Mouse (Mus musculus) gastrocnemius, postnatal 25 days (tissue): ENCODE measurements around the gene Atp6v0e2. TPM values are rescaled to one million over a fixed set of nuclear protein-coding genes. Genes with fewer than 3 reads are reported as not detected.

Experiments used
- DNase-seq: peaks from one replicate; pipeline ENCODE4 v3.0.0; 2022
- total RNA-seq, 2 experiments: library from RNA; stranded (reverse); gene quantifications; 1 replicate in 1 of 2; 2 replicates in 1 of 2; pipeline ENCODE4 v1.2.3; 2021

Atp6v0e2 gene
- total RNA-seq, 2 experiments from 2014 or later, result 43.0 to 45.0 TPM

DNA sequence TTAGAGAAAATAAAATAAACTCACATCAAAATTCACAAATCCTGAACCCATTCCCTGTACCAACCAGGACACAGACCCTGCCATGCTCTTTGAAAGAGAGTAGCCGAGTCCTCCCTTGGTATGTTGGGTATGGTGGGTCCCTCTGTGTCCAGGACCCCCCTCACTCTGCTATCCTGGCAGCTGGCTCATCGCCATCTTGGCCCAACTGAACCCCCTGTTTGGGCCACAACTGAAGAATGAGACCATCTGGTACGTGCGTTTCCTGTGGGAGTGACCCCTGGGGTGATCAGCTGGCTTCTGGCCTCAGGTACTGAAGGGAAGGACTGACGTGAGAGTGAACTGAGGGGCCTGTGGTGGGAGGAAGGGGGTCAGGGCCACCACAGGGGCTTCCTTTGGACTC, 2.4 kb downstream of the Atp6v0e2 start:
- DNase-seq, result no peak

DNA sequence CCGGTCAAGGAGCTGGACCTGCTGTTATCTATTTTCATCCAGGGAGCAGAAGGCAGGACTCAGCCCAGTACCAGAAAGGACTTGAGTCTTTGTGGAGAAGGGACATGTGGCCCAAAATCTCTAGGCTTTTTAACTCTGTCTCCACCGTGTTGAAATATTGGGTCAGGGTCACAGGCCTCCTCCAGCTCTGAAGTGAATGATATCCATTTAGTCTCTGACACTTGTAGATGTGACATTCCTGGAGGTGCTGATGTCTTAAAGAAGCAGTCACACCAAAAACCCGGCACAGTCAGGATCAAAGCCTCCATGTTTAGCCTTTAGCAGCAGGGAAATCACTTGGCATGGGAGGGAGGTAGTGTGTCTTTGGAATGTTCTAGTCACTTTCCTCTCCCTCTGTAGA, 3.3 kb downstream of the Atp6v0e2 start:
- DNase-seq, result no peak

DNA sequence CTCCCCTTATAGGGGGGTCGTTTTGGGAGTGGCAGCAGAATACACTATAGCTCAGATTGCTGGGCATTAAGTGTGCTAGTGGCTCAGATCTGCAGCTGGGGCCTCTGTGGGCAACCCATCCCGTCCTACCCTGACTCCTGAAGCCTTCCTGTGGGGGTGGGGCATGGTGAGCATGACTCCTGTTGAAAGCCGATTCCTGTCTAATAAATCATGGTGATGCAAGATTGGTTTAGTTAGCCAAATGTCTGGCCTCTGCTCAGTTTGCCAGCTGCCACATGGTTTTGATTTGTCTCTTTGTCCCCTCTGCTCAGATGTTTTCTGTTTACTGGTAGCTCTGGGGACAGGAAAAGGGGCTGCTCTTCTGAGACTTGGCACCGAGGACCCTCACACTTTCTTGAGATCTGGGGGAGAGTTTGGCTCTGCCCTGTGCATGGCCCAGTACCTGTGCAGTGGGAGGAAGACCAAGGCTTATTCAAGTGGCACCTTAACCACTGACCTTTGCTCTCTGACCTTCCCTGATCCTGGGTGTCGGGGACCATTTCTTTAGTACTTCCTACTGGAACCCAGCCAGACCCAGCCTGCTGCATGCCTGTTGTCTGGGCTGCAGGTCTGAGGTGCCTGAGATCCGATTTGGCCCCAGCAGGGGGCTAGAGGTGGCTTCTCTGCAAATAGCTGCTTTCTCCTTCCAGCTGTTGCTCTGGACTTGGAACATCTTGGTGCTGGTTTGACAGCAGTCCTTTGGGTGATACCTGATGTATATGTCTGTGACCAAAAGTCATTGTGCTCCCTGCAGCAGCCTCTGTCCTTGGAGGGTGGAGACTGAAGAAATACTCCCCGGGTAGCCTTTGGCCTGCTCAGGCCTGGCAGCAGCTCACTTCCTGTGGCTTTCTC, 4.4 kb downstream of the Atp6v0e2 start:
- peak; percentile 76 for DNase-seq

DNA sequence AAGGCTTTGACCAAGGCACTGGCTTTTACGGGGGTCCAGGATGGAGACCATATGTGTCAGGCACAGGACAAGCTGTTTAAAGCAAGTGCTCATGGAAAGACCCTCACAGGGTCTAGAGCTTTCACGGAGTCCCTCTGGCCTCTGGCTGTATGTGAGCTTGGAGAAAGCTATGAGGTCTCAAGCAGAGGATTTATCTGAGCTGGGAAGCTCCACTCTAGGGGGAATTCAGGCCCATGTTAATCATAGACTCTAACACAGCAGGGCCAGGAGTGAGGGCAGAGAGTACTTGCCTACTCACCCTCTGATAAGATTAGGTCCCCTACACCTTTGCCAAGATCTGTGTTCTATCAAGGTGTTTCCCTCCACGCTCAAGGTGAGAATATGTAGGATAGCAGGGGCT, 5.2 kb downstream of the Atp6v0e2 start:
- DNase-seq, result no peak

DNA sequence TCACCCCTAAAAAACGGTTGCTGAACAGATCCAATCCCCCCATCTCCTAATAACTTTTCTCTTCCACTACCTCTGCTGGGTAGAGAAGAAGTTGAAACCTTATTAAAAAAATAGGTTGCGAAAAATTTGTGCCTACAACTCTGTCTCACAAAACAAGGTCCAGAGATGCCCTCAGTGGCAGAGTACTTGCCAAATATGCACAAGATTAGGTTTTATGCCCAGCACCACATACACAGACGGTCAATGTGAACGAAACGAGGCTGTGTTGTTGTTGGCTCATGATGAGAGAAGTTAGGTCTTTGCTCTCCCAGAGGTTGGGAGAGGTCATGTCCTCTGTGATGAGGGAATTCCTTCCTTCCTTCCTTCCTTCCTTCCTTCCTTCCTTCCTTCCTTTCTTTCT, 7.8 kb downstream of the Atp6v0e2 start:
- DNase-seq, result no peak

DNA sequence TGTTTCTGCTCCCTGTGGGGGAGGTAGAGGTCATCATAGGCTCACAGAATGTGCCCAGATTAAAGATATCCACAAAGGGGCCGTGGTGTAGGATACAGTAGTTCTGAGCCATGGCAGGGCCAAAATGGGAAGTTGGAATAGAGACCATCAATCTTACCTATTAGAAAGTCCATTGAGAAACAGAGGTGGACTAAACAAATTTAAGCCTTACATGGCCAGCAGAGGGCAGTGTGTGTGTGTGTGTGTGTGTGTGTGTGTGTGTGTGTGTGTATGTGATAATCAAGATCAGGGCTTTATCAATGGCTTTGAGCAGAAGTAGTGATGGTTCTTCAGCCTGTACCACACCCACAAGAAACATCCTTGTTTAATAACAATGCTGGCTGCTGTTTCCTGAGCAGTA, 8.9 kb downstream of the Atp6v0e2 start:
- no peak for DNase-seq

DNA sequence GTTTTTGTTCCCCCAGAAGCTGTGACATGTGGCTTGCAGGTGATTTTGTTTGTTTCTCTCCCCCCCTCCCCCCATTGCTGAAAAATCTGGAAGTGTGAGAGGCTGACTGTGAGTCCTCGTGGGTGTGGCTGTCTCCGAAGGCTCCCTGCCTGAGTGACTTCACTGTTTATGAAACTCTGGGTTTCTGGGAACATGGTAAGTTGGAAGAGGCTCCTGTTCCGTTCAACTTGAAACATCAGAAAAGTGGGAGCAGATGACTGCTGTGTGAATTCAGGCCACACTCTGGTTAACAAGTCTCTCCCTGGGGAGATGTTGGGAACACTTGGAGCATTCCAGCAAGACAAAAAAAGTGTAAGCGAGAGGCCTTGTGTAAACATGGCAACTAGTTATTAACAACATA, 9.4 kb downstream of the Atp6v0e2 start:
- DNase-seq, result peak; percentile 45

DNA sequence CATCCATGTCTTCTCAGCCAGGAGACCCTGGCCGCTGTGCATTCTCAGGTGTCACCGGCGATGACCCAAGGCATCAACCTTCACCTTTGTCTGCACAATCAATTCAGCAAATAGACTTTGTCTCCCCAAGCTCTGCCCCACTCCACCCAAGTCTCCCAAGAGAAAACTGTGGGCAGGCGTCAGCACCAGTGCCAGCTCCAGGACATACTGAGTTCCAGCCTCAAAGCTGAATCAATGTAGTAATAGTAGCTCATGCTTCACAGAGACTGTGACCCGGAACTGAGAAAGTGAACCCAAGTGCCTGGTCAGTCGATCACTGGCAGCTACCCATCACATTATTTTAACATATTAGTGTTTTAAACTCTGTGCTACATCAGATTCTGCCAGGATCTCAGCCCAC, 10.9 kb downstream of the Atp6v0e2 start:
- DNase-seq, result no peak

DNA sequence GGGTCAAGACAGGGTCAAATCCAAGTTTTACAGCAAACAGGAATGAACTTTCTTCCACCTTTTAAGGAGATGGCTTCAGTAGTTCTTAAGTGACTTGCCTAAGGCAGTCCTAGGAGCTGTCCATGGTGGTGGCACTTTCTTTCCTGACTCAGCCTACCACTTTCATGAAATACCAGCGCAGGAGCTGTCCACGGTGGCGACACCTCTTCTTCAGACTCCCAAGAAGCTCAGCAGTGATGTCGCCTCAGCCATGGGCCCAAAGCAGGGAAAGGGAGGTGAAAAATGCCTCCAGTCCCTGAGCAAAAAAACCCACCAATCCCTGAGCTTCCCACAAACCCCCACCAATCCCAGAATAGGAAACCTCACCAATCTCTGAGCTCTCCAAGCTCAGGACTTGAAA, 15.5 kb downstream of the Atp6v0e2 start:
- DNase-seq, result no peak

DNA sequence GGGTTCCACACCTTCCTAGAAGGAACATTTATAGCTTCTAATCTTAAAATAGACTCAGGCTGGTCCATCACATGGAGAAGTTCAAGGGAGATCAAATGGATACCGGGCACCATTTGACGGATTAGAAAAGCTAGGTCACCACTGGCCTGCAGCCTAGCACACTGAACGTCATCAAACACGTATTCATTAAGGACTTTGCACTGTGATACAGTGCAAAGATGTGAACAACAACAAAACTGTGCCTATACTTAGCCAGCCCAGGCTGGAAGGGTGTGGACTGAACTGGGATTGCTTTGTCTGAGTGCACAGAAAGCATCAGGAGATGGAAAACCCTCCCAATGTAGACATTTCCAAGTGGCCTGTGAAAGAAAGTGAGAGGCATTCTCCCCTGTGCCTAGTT, 16.4 kb downstream of the Atp6v0e2 start:
- DNase-seq, result peak; percentile 75

DNA sequence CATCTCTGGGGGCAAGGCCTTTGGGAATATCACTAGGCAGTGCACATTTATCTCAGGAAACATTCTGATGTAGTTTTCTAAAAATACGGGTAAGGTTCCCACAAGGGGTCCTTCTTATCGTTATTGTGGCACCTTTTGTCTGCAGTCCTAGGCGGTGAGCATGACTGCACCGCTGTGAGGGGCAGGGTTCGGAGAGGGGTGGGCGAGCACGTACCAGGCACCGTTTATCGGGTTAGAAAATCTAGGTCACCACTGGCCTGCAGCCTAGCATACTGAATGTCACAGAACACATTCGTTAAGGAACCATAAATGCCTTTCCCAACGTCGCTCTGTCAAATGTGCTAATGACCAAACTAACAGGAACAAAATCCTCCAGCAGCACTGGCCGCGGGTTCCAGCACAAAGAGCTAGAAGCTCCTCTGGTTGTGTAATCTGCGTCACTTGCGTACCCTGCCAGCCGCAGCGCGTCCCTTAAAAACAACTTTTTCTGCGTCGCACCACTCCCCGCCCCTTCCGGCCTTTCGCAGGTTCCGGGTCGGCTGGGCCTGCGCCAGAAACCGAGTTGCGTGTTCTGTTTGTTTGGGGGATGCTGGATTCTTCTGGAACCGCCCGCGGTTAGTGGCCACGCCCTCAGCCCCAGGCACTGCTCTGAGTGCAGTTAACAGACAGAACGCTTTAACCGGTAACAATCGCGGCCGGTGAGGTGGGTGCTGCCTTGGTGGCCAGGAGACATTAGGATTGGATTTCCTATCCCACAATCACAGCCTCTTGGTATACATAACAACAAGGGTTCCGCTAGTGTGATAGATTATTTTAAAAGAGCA, 17.1 kb downstream of the Atp6v0e2 start, which contains the start of gene Lrrc61:
TSS of gene Lrrc61 (plus strand) at position 517 of the 824 bp plus-strand sequence.
- DNase-seq, result peak; percentile 97

DNA sequence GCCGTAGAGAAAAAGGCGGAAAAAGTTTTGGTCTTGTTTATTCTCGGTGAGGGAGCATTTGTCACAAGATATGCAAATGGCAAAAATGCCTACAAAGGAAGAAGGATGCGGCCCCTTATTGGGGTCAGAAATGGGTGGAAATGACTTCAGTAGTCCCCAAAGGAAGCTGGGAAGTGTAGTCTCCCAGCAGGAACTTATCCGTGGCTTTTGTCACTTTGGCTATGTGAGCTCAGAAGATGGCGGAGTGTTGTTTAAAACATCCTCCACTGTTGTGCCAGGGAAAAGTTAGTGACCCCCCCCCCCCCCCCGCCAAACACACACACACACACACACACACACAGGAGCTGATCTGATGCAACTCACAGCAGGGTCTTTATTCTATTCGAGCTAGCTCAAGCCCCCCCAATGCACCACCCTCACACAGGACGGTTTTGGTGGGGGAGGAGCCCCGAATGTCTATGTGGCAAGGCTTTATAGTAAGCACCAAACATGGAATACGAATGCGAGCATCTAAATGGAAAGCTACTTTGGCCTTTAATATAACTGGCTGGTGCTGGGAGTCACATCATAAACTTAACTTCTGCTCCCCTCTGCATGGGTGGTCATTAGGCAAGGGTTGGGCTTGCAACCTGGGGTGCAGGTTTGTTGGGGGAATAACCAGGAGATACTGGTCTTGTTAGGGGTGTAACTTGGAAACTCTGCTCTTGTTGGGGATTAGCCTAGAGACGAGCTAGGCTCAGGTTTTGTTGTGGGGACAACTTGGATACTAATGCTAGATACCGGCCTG, 17.9 kb downstream of the Atp6v0e2 start:
- peak; percentile 55 for DNase-seq

DNA sequence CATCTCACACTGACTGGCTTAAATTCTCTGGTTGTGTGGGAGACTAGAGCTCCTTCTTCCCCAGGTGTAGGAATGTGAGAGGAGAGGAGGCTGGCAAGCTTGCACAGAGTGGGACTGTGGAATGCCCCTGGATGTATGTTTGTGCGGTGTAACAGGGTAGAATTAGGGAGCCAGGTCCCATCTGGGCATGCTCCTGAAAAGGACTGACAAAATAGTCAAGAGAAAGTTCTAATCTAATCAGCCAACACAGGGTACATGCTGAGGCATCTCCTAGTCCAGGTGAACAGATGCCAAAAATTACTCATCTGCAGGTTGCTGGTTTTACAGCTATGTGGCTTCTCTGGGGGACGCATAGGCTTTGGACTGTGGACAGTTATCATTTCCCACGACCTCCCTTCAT, 18.5 kb downstream of the Atp6v0e2 start:
- DNase-seq, result no peak

DNA sequence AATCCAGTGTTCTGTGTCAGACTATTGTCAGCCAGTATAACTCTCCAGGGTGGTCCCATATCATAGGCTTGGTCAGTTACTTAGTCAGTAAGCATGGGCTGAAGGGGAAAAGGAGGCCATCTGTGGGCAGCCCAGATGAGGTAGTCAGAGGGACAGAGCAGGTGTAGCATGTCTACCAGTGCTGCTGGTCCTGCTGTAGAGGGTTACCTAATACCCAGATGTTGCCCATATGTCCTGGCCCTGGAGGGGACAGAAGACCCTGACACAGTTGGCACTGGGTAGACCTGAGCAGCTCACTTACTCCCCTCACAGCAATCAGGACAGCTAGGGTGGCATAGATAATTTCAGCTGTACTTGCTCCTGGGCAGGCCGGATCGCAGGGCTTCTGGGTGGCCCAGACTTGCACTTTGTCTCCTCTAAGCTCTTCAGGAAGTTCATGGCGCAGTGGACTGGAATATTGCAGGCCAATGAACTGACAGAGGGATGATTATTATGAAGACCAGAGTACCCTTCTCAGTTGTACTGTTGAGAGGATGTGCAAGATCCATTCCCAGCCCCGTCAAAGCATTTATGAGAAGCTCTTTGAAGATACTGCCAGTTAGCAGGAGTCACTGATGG, 28.4 kb downstream of the Atp6v0e2 start:
- no peak for DNase-seq

DNA sequence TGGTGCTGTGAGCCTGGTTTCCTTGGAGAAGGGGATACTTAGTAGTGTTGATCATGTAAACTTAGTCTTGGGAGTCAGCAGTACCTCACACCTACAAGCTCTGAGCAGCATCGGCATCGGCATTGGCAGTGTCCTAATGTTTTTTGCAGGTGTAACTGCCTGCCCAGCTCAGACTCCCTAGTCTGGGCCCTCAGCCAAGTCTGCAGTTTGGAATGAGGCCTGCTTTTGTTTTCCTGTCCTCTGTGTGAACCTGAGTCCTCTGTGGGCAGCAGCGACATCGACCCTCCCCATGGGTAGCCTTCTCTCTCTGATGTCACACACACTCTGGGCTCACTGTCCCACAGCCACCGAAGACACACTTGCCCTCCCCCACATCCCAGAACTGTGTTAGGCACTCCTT, 28.9 kb downstream of the Atp6v0e2 start:
- peak; percentile 64 for DNase-seq

DNA sequence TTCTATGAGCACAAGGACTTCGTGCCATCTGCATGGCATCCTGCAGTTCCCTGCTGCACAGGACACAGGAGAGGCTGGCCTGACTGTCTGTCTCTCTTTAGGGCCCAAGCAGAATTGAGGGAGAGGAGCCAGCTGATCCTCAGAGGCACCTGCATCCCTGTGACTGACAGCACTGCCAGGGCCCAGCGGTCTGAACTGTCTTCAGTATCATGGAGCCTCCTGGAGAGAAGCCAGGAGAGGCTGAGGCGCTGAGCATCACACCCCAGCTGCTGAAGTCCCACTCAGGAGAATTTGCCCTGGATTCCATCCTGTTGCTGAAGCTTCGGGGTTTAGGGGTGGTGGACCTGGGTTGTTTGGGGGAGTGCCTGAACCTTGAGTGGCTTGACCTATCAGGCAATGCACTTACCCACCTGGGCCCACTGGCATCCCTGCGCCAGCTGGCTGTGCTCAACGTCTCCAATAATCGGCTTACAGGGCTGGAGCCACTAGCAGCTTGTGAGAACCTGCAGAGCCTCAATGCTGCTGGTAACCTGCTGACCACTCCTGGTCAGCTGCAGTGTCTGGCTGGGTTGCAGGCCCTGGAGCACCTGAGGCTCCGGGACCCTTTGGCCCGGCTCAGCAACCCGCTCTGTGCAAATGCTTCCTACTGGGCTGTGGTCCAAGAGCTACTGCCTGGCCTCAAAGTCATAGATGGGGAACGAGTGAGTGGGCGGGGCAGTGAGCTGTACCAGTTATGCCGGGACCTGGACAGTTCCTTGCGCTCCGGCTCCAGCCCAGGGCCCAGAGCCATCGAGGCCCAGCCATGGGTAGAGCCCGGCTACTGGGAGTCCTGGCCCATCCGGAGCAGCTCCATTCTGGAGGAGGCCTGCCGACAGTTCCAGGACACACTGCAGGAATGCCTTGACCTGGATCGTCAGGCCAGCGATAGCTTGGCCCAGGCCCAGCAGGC, 30.9 kb downstream of the Atp6v0e2 start:
- peak; percentile 53 for DNase-seq

DNA sequence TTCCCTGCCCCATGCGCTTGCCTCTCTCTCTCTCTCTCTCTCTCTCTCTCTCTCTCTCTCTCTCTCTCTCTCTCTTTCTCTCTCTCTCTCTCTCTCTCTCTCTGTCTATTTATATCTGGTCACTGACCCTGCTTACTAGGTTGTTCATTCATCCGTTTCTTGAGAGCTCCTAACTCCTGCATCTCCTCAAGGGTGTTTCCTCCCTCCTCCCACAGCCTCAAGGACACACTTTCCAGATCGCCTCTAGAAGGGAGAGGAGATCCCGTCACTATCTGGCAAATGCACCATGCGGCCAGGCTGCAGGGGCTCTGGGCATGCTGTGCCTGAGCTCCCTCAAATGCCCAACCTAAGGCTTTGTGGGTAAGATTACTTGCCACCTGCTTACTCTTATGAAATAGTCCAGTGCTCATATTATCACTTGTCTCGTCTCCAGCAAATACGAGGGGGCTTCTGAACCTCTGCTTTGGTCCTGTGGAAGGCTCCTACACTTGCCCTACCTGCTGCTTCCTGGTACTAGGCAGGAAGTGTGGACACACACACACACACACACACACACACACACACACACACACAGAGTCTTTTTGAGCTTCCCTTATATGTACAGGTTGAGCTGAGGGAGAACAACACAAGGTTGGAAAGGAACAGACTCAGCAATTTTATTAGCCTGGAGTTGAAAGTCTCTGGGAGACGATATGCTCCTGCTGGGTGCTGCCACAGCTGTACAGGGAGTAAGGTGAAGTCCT, 31.8 kb downstream of the Atp6v0e2 start:
- no peak for DNase-seq

DNA sequence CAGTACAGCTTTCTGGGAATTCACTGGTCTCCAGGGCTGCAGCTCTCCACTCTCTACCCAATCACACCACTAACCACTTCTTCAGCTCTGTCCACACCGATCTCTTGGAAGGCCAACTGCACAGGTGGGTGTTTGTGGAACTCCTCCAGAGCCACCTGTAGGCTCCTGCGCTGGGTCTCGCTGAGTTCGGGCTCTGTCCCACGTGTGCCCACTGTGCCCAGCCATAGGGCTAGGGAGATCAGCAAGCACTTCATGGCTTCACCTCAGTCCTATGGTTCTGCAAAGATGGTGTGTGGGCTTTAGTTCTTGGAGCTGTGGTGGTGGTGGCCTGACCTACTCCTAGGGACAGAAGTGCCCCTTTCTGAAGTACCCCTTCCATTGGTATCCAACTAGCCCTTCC, 34.6 kb downstream of the Atp6v0e2 start:
- no peak for DNase-seq

DNA sequence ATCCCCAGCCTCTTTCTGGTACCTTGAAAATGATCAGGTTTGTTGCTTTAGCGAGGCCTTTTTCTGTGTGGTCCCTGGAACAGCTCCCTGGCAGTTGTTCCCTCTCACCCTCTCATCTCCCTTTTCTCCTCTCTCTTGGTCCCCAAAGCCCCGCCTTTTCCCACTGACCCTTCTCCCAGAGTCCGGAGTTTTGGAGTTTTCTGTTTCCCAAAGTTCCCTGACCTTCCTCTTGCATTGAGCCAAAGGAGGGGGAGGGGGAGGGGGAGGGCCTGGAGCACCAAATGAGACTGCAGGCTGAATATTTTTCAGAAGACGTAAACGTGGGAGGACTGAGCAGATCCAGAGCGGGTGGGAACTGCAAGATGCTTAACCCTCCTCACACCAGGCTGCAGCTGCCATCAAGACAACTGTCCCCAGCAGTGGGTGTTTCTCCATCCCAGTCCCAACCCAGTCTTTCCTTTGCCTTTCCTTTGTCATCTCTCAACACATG, 35.2 kb downstream of the Atp6v0e2 start, which contains the start of gene Rarres2:
TSS of gene Rarres2 (minus strand) at position 218 of the 490 bp plus-strand sequence.
- peak; percentile 78 for DNase-seq

DNA sequence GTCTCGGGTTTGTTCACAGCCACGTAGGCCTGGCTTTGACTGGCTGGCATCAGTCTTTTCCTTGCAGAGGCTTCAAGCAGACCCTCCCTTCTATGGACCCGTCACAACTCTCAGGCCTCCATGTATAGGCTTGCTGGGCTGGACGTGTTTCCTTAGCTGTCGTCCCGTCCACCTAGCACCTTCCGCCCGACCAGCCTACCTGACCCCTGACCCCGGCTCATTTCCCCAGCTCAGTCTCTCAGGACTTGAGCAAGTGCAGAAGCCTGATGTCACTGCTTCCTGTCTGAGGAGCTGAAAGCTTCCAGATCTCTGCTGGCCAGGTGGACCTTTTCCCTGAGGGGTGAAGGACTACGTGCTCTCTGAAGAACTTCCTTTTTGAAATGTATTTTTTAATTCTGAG, 35.9 kb downstream of the Atp6v0e2 start:
- DNase-seq, result no peak
